Mouse (Mus musculus) myocyte (in vitro differentiated cells): ENCODE results near the gene Pde8a.

Experiments
- E2F4 ChIP-seq: IDR thresholded peaks from one replicate; pipeline ENCODE4 v1.6.1; 2011; ENCODE audit warnings: mild to moderate bottlenecking, control low read depth, moderate library complexity; ENCODE audit not compliant: insufficient read depth
- MAX ChIP-seq: IDR thresholded peaks from one replicate; pipeline ENCODE4 v1.6.1; 2011; ENCODE audit warnings: low read depth, mild to moderate bottlenecking, control low read depth
- POLR2A ChIP-seq: IDR thresholded peaks from one replicate; pipeline ENCODE4 v1.6.1; 2011; ENCODE audit warnings: low read depth, mild to moderate bottlenecking, control low read depth, moderate library complexity; ENCODE audit not compliant: insufficient read length
- USF1 ChIP-seq: IDR thresholded peaks from one replicate; pipeline ENCODE4 v1.6.1; 2011; ENCODE audit warnings: low read depth, mild to moderate bottlenecking, control low read depth, moderate library complexity

DNA sequence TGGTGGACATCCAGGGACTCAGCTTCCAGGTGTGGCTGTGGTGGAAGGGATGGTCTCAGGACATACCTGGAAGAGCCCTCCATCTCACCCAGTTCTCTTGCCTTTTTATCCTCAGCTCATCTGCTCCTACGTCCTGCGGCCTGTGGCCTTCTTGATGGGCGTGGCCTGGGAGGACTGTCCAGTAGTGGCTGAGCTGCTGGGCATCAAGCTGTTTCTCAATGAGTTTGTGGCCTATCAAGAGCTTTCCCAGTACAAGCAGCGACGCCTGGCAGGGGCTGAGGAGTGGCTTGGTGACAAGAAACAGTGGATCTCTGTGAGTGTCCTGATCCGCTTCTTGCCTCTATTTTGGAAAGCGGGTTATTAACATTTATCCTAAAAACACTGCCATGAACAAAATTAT lies 49.0 kb upstream of the Pde8a start:
- TF ChIP-seq E2F4 (no peak), MAX (no peak), POLR2A (no peak), USF1 (no peak)
